Mouse (Mus musculus) midbrain, embryonic 16.5 days (tissue): ENCODE results near the gene Tubal3. TPM values are rescaled to one million over a fixed set of nuclear protein-coding genes. Genes with fewer than 3 reads are reported as not detected.
A peak's percentile ranks its signal among the peaks of the same experiment; 100 is the strongest.
"Not testable (repeated sequence)": the region's sequence is repeated elsewhere in the genome, so short reads cannot be mapped to it uniquely, and the experiment has no call there.

Experiments used
- ATAC-seq: fragments of 200-750 bp; cut with Nextera tagmentation; 2 replicates; pipeline ENCODE4 v1.8.0; 2017; ENCODE audit warnings: moderate TSS enrichment
- H3K27ac ChIP-seq: fragments of 300-500 bp; sonication (generic); 2 replicates; pipeline ENCODE4 v1.5.1; 2014; ENCODE audit warnings: mild to moderate bottlenecking, low read length, mixed read lengths
- H3K27me3 ChIP-seq: fragments of 300-500 bp; sonication (generic); 2 replicates; pipeline ENCODE4 v1.6.1; 2014; ENCODE audit warnings: low read depth, low read length, mixed read lengths; ENCODE audit not compliant: control insufficient read depth, insufficient read depth
- H3K36me3 ChIP-seq: fragments of 300-500 bp; sonication (generic); 2 replicates; pipeline ENCODE4 v1.6.1; 2014; ENCODE audit warnings: mild to moderate bottlenecking, low read length, moderate library complexity, mixed read lengths; ENCODE audit not compliant: control insufficient read depth, insufficient read depth
- H3K4me1 ChIP-seq: fragments of 300-500 bp; sonication (generic); 2 replicates; pipeline ENCODE4 v1.6.1; 2014; ENCODE audit warnings: mild to moderate bottlenecking, low read length, mixed read lengths; ENCODE audit not compliant: control insufficient read depth, insufficient read depth
- H3K4me2 ChIP-seq: fragments of 300-500 bp; sonication (generic); 2 replicates; pipeline ENCODE4 v1.6.1; 2014; ENCODE audit warnings: mild to moderate bottlenecking, low read length, mixed read lengths
- H3K4me3 ChIP-seq: fragments of 300-500 bp; sonication (generic); 2 replicates; pipeline ENCODE4 v1.5.1; 2014; ENCODE audit warnings: low read depth, mild to moderate bottlenecking, low read length, moderate library complexity, mixed read lengths
- H3K9ac ChIP-seq: fragments of 300-500 bp; sonication (generic); 2 replicates; pipeline ENCODE4 v1.6.1; 2014; ENCODE audit warnings: low read depth, low read length, mixed read lengths
- H3K9me3 ChIP-seq: fragments of 300-500 bp; sonication (generic); replicated peaks from 2 replicates; pipeline ENCODE4 v1.6.1; 2014; ENCODE audit warnings: mild to moderate bottlenecking, low read length, mixed read lengths; ENCODE audit not compliant: control insufficient read depth, poor library complexity, severe bottlenecking
- WGBS: fragments of 180-500 bp; shearing (Covaris S2); extraction: QIAGEN DNeasy Blood & Tissue Kit; methylation state at CpG from one replicate; pipeline ENCODE4 v1.1.7; 2014; 5-methylcytosine and 5-hydroxymethylcytosine counted together
- polyA plus RNA-seq: library from polyadenylated mRNA; unstranded; fragments of >200 nt; fragmentation: Nextera tagmentation; extraction: Ambion mirVana; gene quantifications from 2 replicates; pipeline ENCODE4 v1.2.1, GENCODE M21; 2015

Gene Tubal3
- polyA plus RNA-seq, 1 experiment from 2014 or later = not detected

- WGBS = 68% methylated on average over 8 of the region's 8 CpGs
These were observed 26.5 kb upstream of the Tubal3 start for GRCm38 (mm10) chr13:3891479-3892087.

GRCm38 (mm10) chr13:3892601-3893000, 25.5 kb upstream of the Tubal3 start:
- Histone ChIP-seq H3K4me3 (peak overlapping the region; percentile 51), H3K27ac (no peak overlapping the region), H3K4me1 (no peaks in the 10 kb centered on the region), H3K4me2 (peak overlapping the region; percentile 77), H3K36me3 (no peaks in the 10 kb centered on the region), H3K9ac (no peak overlapping the region), H3K9me3 (no peaks in the 10 kb centered on the region), H3K27me3 (no peaks in the 10 kb centered on the region; the same call in 1 of the 2 replicates)
- ATAC-seq = no peak
- 25% methylated on average over 7 of the region's 7 CpGs for WGBS

More at GRCm38 (mm10) chr13:3891479-3892087, 26.5 kb upstream of the Tubal3 start:
- H3K9me3 ChIP-seq = no peaks in the 10 kb centered on the region
- no peak overlapping the region for H3K4me3 ChIP-seq
- no peak overlapping the region for H3K27ac ChIP-seq
- no peak overlapping the region for H3K9ac ChIP-seq
- H3K4me1 ChIP-seq = no peaks in the 10 kb centered on the region
- ATAC-seq = no peak
- H3K4me2 ChIP-seq = no peak overlapping the region
- no peaks in the 10 kb centered on the region; the same call in 1 of the 2 replicates for H3K27me3 ChIP-seq
- H3K36me3 ChIP-seq = no peaks in the 10 kb centered on the region

- Histone ChIP-seq H3K9ac (peak overlapping the region; percentile 67), H3K27me3 (no peaks in the 10 kb centered on the region; the same call in 1 of the 2 replicates), H3K27ac (no peak overlapping the region), H3K4me2 (peak overlapping the region; percentile 77), H3K36me3 (no peaks in the 10 kb centered on the region), H3K9me3 (no peaks in the 10 kb centered on the region), H3K4me1 (no peaks in the 10 kb centered on the region), H3K4me3 (peak overlapping the region; percentile 51)
- ATAC-seq = peak; percentile 99
- WGBS = under 1% methylated on average over 35 of the region's 35 CpGs
These were observed 24.8 kb upstream of the Tubal3 start for GRCm38 (mm10) chr13:3893126-3893734.

DNA sequence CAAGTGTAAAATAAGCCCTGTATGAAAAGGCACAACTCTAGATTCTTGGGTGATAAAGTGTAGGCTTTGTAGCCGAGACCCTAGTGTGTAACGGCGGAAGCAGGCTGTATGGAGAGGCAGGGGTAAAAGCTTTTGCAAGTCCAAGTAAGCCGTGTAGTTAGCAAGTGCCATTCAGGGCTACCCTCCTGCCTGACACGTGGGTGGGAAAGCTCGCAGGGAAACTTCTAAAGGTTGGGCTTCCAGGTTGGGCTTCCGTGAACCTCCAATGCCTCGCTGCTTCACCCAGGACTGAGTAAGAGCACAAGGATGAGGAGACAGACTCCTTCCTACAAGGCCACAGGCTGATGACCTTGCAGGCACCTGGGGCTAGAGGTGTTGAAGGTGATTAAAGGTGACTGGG, 23.5 kb upstream of the Tubal3 start:
- Histone ChIP-seq H3K27me3 (no peaks in the 10 kb centered on the region; the same call in 1 of the 2 replicates), H3K9me3 (no peaks in the 10 kb centered on the region), H3K4me2 (no peak overlapping the region), H3K4me3 (no peak overlapping the region), H3K4me1 (no peaks in the 10 kb centered on the region), H3K9ac (no peak overlapping the region), H3K36me3 (no peaks in the 10 kb centered on the region), H3K27ac (no peak overlapping the region)
- 79% methylated on average over 8 of the region's 8 CpGs for WGBS
- ATAC-seq = no peak

GRCm38 (mm10) chr13:3895397-3895980, 22.6 kb upstream of the Tubal3 start:
- Histone ChIP-seq H3K36me3 (no peaks in the 10 kb centered on the region), H3K4me1 (no peaks in the 10 kb centered on the region), H3K4me3 (no peak overlapping the region), H3K27ac (no peak overlapping the region), H3K9ac (no peak overlapping the region), H3K9me3 (no peaks in the 10 kb centered on the region), H3K27me3 (no peaks in the 10 kb centered on the region; the same call in 1 of the 2 replicates), H3K4me2 (no peak overlapping the region)
- 89% methylated on average over 8 of the region's 8 CpGs for WGBS
- no peak for ATAC-seq

- H3K36me3 ChIP-seq = no peaks in the 10 kb centered on the region
- no peak overlapping the region for H3K9ac ChIP-seq
- WGBS = 94% methylated on average over 6 of the region's 6 CpGs
- H3K27ac ChIP-seq = no peak overlapping the region
- no peak for ATAC-seq
- H3K4me1 ChIP-seq = no peaks in the 10 kb centered on the region
- no peaks in the 10 kb centered on the region for H3K9me3 ChIP-seq
- H3K4me2 ChIP-seq = no peak overlapping the region
- no peak overlapping the region for H3K4me3 ChIP-seq
- no peaks in the 10 kb centered on the region; the same call in 1 of the 2 replicates for H3K27me3 ChIP-seq
These were observed 22.0 kb upstream of the Tubal3 start for GRCm38 (mm10) chr13:3896032-3896431.

GRCm38 (mm10) chr13:3896913-3897312, 21.2 kb upstream of the Tubal3 start:
- Histone ChIP-seq H3K4me2 (no peak overlapping the region), H3K9me3 (no peaks in the 10 kb centered on the region), H3K4me1 (no peaks in the 10 kb centered on the region), H3K36me3 (no peaks in the 10 kb centered on the region), H3K27me3 (no peaks in the 10 kb centered on the region; the same call in 1 of the 2 replicates), H3K4me3 (no peak overlapping the region), H3K9ac (no peak overlapping the region), H3K27ac (no peak overlapping the region)
- WGBS = 42% methylated on average over 5 of the region's 5 CpGs
- ATAC-seq = no peak

DNA sequence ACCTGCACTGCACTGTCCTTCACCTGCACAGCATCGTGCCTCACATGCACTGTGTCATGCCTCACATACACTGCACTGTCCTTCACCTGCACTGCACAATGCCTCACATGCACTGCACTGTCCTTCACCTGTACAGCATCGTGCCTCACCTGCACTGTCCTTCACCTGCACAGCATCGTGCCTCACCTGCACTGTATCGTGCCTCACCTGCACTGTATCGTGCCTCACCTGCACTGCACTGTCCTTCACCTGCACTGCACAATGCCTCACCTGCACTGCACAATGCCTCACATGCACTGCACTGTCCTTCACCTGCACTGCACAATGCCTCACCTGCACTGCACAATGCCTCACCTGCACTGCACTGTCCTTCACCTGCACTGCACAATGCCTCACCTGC, 19.9 kb upstream of the Tubal3 start:
- not testable (repeated sequence) for H3K4me3 ChIP-seq, H3K27me3 ChIP-seq, H3K9me3 ChIP-seq, H3K9ac ChIP-seq, H3K27ac ChIP-seq, H3K4me1 ChIP-seq, H3K4me2 ChIP-seq, ATAC-seq, H3K36me3 ChIP-seq
- 98% methylated on average over 5 of the region's 5 CpGs for WGBS

GRCm38 (mm10) chr13:3899301-3899700, 18.8 kb upstream of the Tubal3 start:
- Histone ChIP-seq H3K9ac (no peak overlapping the region), H3K27ac (no peak overlapping the region), H3K4me1 (no peaks in the 10 kb centered on the region), H3K4me3 (no peak overlapping the region), H3K36me3 (no peaks in the 10 kb centered on the region), H3K4me2 (no peak overlapping the region), H3K9me3 (no peaks in the 10 kb centered on the region), H3K27me3 (no peaks in the 10 kb centered on the region)
- ATAC-seq = no peak
- WGBS = 92% methylated on average over 9 of the region's 9 CpGs
